Mouse (Mus musculus) thymus, adult 18-20 months (tissue): ENCODE measurements around the gene Acss1.

Source experiments
- DNase-seq, 2 experiments: peaks; one replicate each; pipeline ENCODE4 v3.0.0; 2022; ENCODE audit warnings: mixed read lengths in 2 of 2

The Acss1 gene

GRCm38 (mm10) chr2:150667820-150668766, at the start of gene Acss1:
Gene Acss1, minus strand, starts transcription at chr2:150668500.
- peak; percentile 72 to 76 for DNase-seq

GRCm38 (mm10) chr2:150712167-150712674, 43.9 kb upstream of the Acss1 start:
- DNase-seq = no peak

- DNase-seq = no peak
These were observed 23.3 kb upstream of the Acss1 start for GRCm38 (mm10) chr2:150691481-150692170.

- no peak for DNase-seq
These were observed 21.9 kb upstream of the Acss1 start for GRCm38 (mm10) chr2:150690216-150690615.

GRCm38 (mm10) chr2:150689223-150689800, 21.0 kb upstream of the Acss1 start, which contains the start of gene Vsx1:
Gene Vsx1, minus strand, starts transcription at chr2:150689360.
- DNase-seq = no peak

- no peak for DNase-seq
These were observed 20.4 kb upstream of the Acss1 start for GRCm38 (mm10) chr2:150688541-150689186.

GRCm38 (mm10) chr2:150687871-150688540, 19.7 kb upstream of the Acss1 start:
- DNase-seq = no peak

GRCm38 (mm10) chr2:150685389-150685788, 17.1 kb upstream of the Acss1 start:
- no peak for DNase-seq

GRCm38 (mm10) chr2:150684451-150684850, 16.2 kb upstream of the Acss1 start:
- DNase-seq = no peak

GRCm38 (mm10) chr2:150681581-150681980, 13.3 kb upstream of the Acss1 start:
- DNase-seq = no peak

- DNase-seq = peak in 1 of 2 experiments; percentile 41
These were observed 10.1 kb upstream of the Acss1 start for GRCm38 (mm10) chr2:150678392-150678791.

GRCm38 (mm10) chr2:150675525-150675924, 7.2 kb upstream of the Acss1 start:
- no peak for DNase-seq

GRCm38 (mm10) chr2:150674900-150675299, 6.6 kb upstream of the Acss1 start:
- DNase-seq = peak in 1 of 2 experiments; percentile 52

GRCm38 (mm10) chr2:150673929-150674328, 5.6 kb upstream of the Acss1 start:
- DNase-seq = no peak

GRCm38 (mm10) chr2:150671609-150672290, 3.5 kb upstream of the Acss1 start:
- DNase-seq = no peak

- no peak for DNase-seq
These were observed 2.6 kb upstream of the Acss1 start for GRCm38 (mm10) chr2:150670926-150671325.

- no peak for DNase-seq
These were observed 1.2 kb upstream of the Acss1 start for GRCm38 (mm10) chr2:150669454-150670045.

GRCm38 (mm10) chr2:150668956-150669355, 656 bp upstream of the Acss1 start:
- no peak for DNase-seq

- DNase-seq = peak; percentile 74 to 90
These were observed 1.1 kb downstream of the Acss1 start for GRCm38 (mm10) chr2:150667065-150667819.

- no peak for DNase-seq
These were observed 1.6 kb downstream of the Acss1 start for GRCm38 (mm10) chr2:150666723-150667064.
